Mouse (Mus musculus): ENCODE measurements at regions not wholly inside any gene's neighbourhood (a gene's known extent, or its start where the extent isn't known, plus 50 kb on each side); places are given as distances from the start of the nearest gene placed in this dataset.

- 86% methylated on average over 14 of the region's 14 CpGs for WGBS
- no peaks in the 10 kb centered on the region for H3K4me1 ChIP-seq (ENCODE audit: control insufficient read depth in 2 of 2, insufficient read depth in 2 of 2, low read length in 2 of 2)
- no peak overlapping the region for H3K4me2 ChIP-seq (ENCODE audit: low read length)
- no peaks in the 10 kb centered on the region for H3K36me3 ChIP-seq (ENCODE audit: control insufficient read depth, insufficient read depth, low read length)
- H3K9me3 ChIP-seq (ENCODE audit: control insufficient read depth, low read length): no peaks in the 10 kb centered on the region
- H3K27ac ChIP-seq (replicated peaks in 1 of 2; ENCODE audit: control insufficient read depth in 1 of 2, insufficient read depth in 1 of 2, low read depth in 2 of 2, low read length in 2 of 2): no peak overlapping the region
- no peaks in the 10 kb centered on the region for H3K27me3 ChIP-seq (ENCODE audit: control insufficient read depth, insufficient read depth, low read length)
- H3K9ac ChIP-seq (ENCODE audit: low read length): no peak overlapping the region
- no peak for ATAC-seq (ENCODE audit: insufficient number of reproducible peaks, insufficient read depth, low FRiP score, low read depth)
- H3K4me3 ChIP-seq (ENCODE audit: control insufficient read depth in 1 of 2, insufficient read depth in 1 of 2, low read depth in 1 of 2, low read length in 2 of 2): no peak overlapping the region
Observed at GRCm38 (mm10) chr15:90819949-90820655, 140.9 kb upstream of the Cpne8 start.

GRCm38 (mm10) chr15:90818161-90818560 lies 138.9 kb upstream of the Cpne8 start:
- Histone ChIP-seq H3K27ac (replicated peaks in 1 of 2; ENCODE audit: control insufficient read depth in 1 of 2, insufficient read depth in 1 of 2, low read depth in 2 of 2, low read length in 2 of 2) (no peak overlapping the region), H3K4me3 (ENCODE audit: control insufficient read depth in 1 of 2, insufficient read depth in 1 of 2, low read depth in 1 of 2, low read length in 2 of 2) (no peak overlapping the region), H3K9me3 (ENCODE audit: control insufficient read depth, low read length) (no peaks in the 10 kb centered on the region), H3K4me2 (ENCODE audit: low read length) (no peak overlapping the region), H3K9ac (ENCODE audit: low read length) (no peak overlapping the region), H3K4me1 (ENCODE audit: control insufficient read depth in 2 of 2, insufficient read depth in 2 of 2, low read length in 2 of 2) (peaks cover 3 to 10% of the 10 kb centered on the region in 2 experiments), H3K36me3 (ENCODE audit: control insufficient read depth, insufficient read depth, low read length) (no peaks in the 10 kb centered on the region), H3K27me3 (ENCODE audit: control insufficient read depth, insufficient read depth, low read length) (no peaks in the 10 kb centered on the region)
- 59% methylated on average over 4 of the region's 4 CpGs for WGBS
- no peak for ATAC-seq (ENCODE audit: insufficient number of reproducible peaks, insufficient read depth, low FRiP score, low read depth)

GRCm38 (mm10) chr15:90813907-90814306 lies 134.7 kb upstream of the Cpne8 start:
- Histone ChIP-seq H3K9me3 (ENCODE audit: control insufficient read depth, low read length) (no peaks in the 10 kb centered on the region), H3K27me3 (ENCODE audit: control insufficient read depth, insufficient read depth, low read length) (no peaks in the 10 kb centered on the region), H3K27ac (replicated peaks in 1 of 2; ENCODE audit: control insufficient read depth in 1 of 2, insufficient read depth in 1 of 2, low read depth in 2 of 2, low read length in 2 of 2) (no peak overlapping the region), H3K36me3 (ENCODE audit: control insufficient read depth, insufficient read depth, low read length) (no peaks in the 10 kb centered on the region), H3K9ac (ENCODE audit: low read length) (no peak overlapping the region), H3K4me3 (ENCODE audit: control insufficient read depth in 1 of 2, insufficient read depth in 1 of 2, low read depth in 1 of 2, low read length in 2 of 2) (no peak overlapping the region), H3K4me2 (ENCODE audit: low read length) (peak overlapping the region; percentile 30; the same call in 1 of the 2 replicates), H3K4me1 (ENCODE audit: control insufficient read depth in 2 of 2, insufficient read depth in 2 of 2, low read length in 2 of 2) (peaks cover 5 to 16% of the 10 kb centered on the region in 2 experiments)
- 34% methylated on average over 5 of the region's 5 CpGs for WGBS
- ATAC-seq (ENCODE audit: insufficient number of reproducible peaks, insufficient read depth, low FRiP score, low read depth): no peak

GRCm38 (mm10) chr15:90810341-90810740 lies 131.1 kb upstream of the Cpne8 start:
- no peaks in the 10 kb centered on the region for H3K36me3 ChIP-seq (ENCODE audit: control insufficient read depth, insufficient read depth, low read length)
- no peak for ATAC-seq (ENCODE audit: insufficient number of reproducible peaks, insufficient read depth, low FRiP score, low read depth)
- no peak overlapping the region for H3K27ac ChIP-seq (replicated peaks in 1 of 2; ENCODE audit: control insufficient read depth in 1 of 2, insufficient read depth in 1 of 2, low read depth in 2 of 2, low read length in 2 of 2)
- H3K4me2 ChIP-seq (ENCODE audit: low read length): no peak overlapping the region
- H3K4me3 ChIP-seq (ENCODE audit: control insufficient read depth in 1 of 2, insufficient read depth in 1 of 2, low read depth in 1 of 2, low read length in 2 of 2): no peak overlapping the region
- H3K27me3 ChIP-seq (ENCODE audit: control insufficient read depth, insufficient read depth, low read length): no peaks in the 10 kb centered on the region
- 76% methylated on average over 3 of the region's 3 CpGs for WGBS
- H3K9me3 ChIP-seq (ENCODE audit: control insufficient read depth, low read length): no peaks in the 10 kb centered on the region
- peaks cover 5 to 16% of the 10 kb centered on the region in 2 experiments for H3K4me1 ChIP-seq (ENCODE audit: control insufficient read depth in 2 of 2, insufficient read depth in 2 of 2, low read length in 2 of 2)
- H3K9ac ChIP-seq (ENCODE audit: low read length): no peak overlapping the region

GRCm38 (mm10) chr15:90808236-90808635 lies 129.0 kb upstream of the Cpne8 start:
- Histone ChIP-seq H3K9ac (ENCODE audit: low read length) (no peak overlapping the region), H3K4me2 (ENCODE audit: low read length) (no peak overlapping the region), H3K36me3 (ENCODE audit: control insufficient read depth, insufficient read depth, low read length) (no peaks in the 10 kb centered on the region), H3K9me3 (ENCODE audit: control insufficient read depth, low read length) (no peaks in the 10 kb centered on the region), H3K4me3 (ENCODE audit: control insufficient read depth in 1 of 2, insufficient read depth in 1 of 2, low read depth in 1 of 2, low read length in 2 of 2) (no peak overlapping the region), H3K4me1 (ENCODE audit: control insufficient read depth in 2 of 2, insufficient read depth in 2 of 2, low read length in 2 of 2) (peaks cover 2 to 7% of the 10 kb centered on the region in 2 experiments; a peak in 3 of 4 replicates), H3K27me3 (ENCODE audit: control insufficient read depth, insufficient read depth, low read length) (no peaks in the 10 kb centered on the region), H3K27ac (replicated peaks in 1 of 2; ENCODE audit: control insufficient read depth in 1 of 2, insufficient read depth in 1 of 2, low read depth in 2 of 2, low read length in 2 of 2) (no peak overlapping the region)
- 62% methylated on average over 6 of the region's 6 CpGs for WGBS
- ATAC-seq (ENCODE audit: insufficient number of reproducible peaks, insufficient read depth, low FRiP score, low read depth): no peak

GRCm38 (mm10) chr15:90798056-90798455 lies 118.8 kb upstream of the Cpne8 start:
- H3K27me3 ChIP-seq (ENCODE audit: control insufficient read depth, insufficient read depth, low read length): no peaks in the 10 kb centered on the region
- 65% methylated on average over 8 of the region's 8 CpGs for WGBS
- no peak for ATAC-seq (ENCODE audit: insufficient number of reproducible peaks, insufficient read depth, low FRiP score, low read depth)
- H3K36me3 ChIP-seq (ENCODE audit: control insufficient read depth, insufficient read depth, low read length): no peaks in the 10 kb centered on the region
- no peaks in the 10 kb centered on the region for H3K9me3 ChIP-seq (ENCODE audit: control insufficient read depth, low read length)
- H3K4me2 ChIP-seq (ENCODE audit: low read length): no peak overlapping the region
- H3K27ac ChIP-seq (replicated peaks in 1 of 2; ENCODE audit: control insufficient read depth in 1 of 2, insufficient read depth in 1 of 2, low read depth in 2 of 2, low read length in 2 of 2): no peak overlapping the region
- H3K4me3 ChIP-seq (ENCODE audit: control insufficient read depth in 1 of 2, insufficient read depth in 1 of 2, low read depth in 1 of 2, low read length in 2 of 2): no peak overlapping the region
- H3K4me1 ChIP-seq (ENCODE audit: control insufficient read depth in 2 of 2, insufficient read depth in 2 of 2, low read length in 2 of 2): no peaks in the 10 kb centered on the region
- no peak overlapping the region for H3K9ac ChIP-seq (ENCODE audit: low read length)

GRCm38 (mm10) chr15:90789941-90790340 lies 110.7 kb upstream of the Cpne8 start:
- no peaks in the 10 kb centered on the region for H3K36me3 ChIP-seq (ENCODE audit: control insufficient read depth, insufficient read depth, low read length)
- no peaks in the 10 kb centered on the region for H3K27me3 ChIP-seq (ENCODE audit: control insufficient read depth, insufficient read depth, low read length)
- H3K9ac ChIP-seq (ENCODE audit: low read length): no peak overlapping the region
- no peak overlapping the region for H3K4me3 ChIP-seq (ENCODE audit: control insufficient read depth in 1 of 2, insufficient read depth in 1 of 2, low read depth in 1 of 2, low read length in 2 of 2)
- ATAC-seq (ENCODE audit: insufficient number of reproducible peaks, insufficient read depth, low FRiP score, low read depth): no peak
- H3K4me2 ChIP-seq (ENCODE audit: low read length): no peak overlapping the region
- no peak overlapping the region for H3K27ac ChIP-seq (replicated peaks in 1 of 2; ENCODE audit: control insufficient read depth in 1 of 2, insufficient read depth in 1 of 2, low read depth in 2 of 2, low read length in 2 of 2)
- H3K4me1 ChIP-seq (ENCODE audit: control insufficient read depth in 2 of 2, insufficient read depth in 2 of 2, low read length in 2 of 2): no peaks in the 10 kb centered on the region
- 74% methylated on average over 5 of the region's 5 CpGs for whole genome bisulfite sequencing
- no peaks in the 10 kb centered on the region for H3K9me3 ChIP-seq (ENCODE audit: control insufficient read depth, low read length)

- no peaks in the 10 kb centered on the region for H3K9me3 ChIP-seq (ENCODE audit: control insufficient read depth, low read length)
- H3K4me2 ChIP-seq (ENCODE audit: low read length): no peak overlapping the region
- no peak for ATAC-seq (ENCODE audit: insufficient number of reproducible peaks, insufficient read depth, low FRiP score, low read depth)
- H3K9ac ChIP-seq (ENCODE audit: low read length): no peak overlapping the region
- H3K4me3 ChIP-seq (ENCODE audit: control insufficient read depth in 1 of 2, insufficient read depth in 1 of 2, low read depth in 1 of 2, low read length in 2 of 2): no peak overlapping the region
- H3K36me3 ChIP-seq (ENCODE audit: control insufficient read depth, insufficient read depth, low read length): no peaks in the 10 kb centered on the region
- H3K27ac ChIP-seq (replicated peaks in 1 of 2; ENCODE audit: control insufficient read depth in 1 of 2, insufficient read depth in 1 of 2, low read depth in 2 of 2, low read length in 2 of 2): no peak overlapping the region
- no peaks in the 10 kb centered on the region for H3K4me1 ChIP-seq (ENCODE audit: control insufficient read depth in 2 of 2, insufficient read depth in 2 of 2, low read length in 2 of 2)
- H3K27me3 ChIP-seq (ENCODE audit: control insufficient read depth, insufficient read depth, low read length): no peaks in the 10 kb centered on the region
- WGBS: 78% methylated on average over 5 of the region's 5 CpGs
Observed at GRCm38 (mm10) chr15:90784741-90785140, 105.5 kb upstream of the Cpne8 start.
